Mouse (Mus musculus): Measurements from ENCODE around the gene Vmn1r183. TPM values are rescaled to one million over a fixed set of nuclear protein-coding genes. Genes with fewer than 3 reads are reported as not detected.
"Not testable (repeated sequence)": the region's sequence is repeated elsewhere in the genome, so short reads cannot be mapped to it uniquely, and the experiment has no call there.

The Vmn1r183 gene
- 0.01 TPM in 1 of 2 replicates, not detected in the other for polyA plus RNA-seq (2015; fragmentation: Nextera tagmentation; extraction: Ambion mirVana)

DNA sequence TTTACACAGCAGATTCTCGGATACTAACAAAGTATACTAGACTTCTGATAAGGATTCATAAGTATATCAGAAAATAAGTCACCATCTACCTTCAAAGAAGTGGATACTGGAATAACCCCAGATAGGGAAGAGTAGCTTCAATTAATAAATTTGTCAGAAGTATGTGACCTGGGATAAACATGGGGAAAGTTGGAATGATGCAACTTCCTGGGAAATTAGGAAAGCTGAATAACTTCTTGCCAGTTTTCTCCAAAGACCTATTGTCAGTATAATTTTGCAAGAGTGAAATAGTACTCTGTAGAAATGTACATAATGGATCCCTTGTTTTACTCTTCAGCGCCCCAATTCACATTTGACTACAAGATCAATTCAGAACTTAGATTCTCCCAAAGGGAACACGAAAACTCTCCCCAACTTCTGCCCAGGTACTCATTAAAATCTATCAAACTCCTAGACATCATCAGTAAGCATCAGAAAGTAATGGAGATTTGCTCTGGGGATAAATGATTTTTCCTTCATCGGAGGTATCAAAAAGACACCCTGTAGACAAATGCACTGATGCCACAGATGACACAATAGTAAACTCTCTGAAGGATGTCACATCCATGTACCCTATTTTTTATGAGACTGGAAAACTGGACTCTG, at the start of gene Vmn1r183:
Gene Vmn1r183, plus strand, starts transcription at position 595 of the 645 bp plus-strand sequence.
- no peaks in the 10 kb centered on the region for H3K9me3 ChIP-seq
- H3K9ac ChIP-seq, result no peak within 1 kb of the TSS
- 80% methylated on average over 4 of the region's 4 CpGs for WGBS
- H3K4me3 ChIP-seq, result no peak within 1 kb of the TSS
- H3K4me2 ChIP-seq, result no peak within 1 kb of the TSS
- no peak within 1 kb of the TSS for H3K27ac ChIP-seq
- H3K4me1 ChIP-seq, result no peaks in the 10 kb centered on the region
- no peaks in the 10 kb centered on the region for H3K27me3 ChIP-seq (replicated peaks)
- no peaks in the 10 kb centered on the region for H3K36me3 ChIP-seq (replicated peaks)
- no peak for ATAC-seq (replicated peaks)

- not testable (repeated sequence) for H3K4me2 ChIP-seq; H3K27me3 ChIP-seq (replicated peaks); H3K27ac ChIP-seq; H3K4me3 ChIP-seq; H3K9ac ChIP-seq; H3K36me3 ChIP-seq (replicated peaks); H3K9me3 ChIP-seq; ATAC-seq (replicated peaks); H3K4me1 ChIP-seq
- 38% methylated on average over 1 of the region's 1 CpGs for WGBS
Measured at GRCm38 (mm10) chr7:24074424-24074823, 21.4 kb downstream of the Vmn1r183 start.

DNA sequence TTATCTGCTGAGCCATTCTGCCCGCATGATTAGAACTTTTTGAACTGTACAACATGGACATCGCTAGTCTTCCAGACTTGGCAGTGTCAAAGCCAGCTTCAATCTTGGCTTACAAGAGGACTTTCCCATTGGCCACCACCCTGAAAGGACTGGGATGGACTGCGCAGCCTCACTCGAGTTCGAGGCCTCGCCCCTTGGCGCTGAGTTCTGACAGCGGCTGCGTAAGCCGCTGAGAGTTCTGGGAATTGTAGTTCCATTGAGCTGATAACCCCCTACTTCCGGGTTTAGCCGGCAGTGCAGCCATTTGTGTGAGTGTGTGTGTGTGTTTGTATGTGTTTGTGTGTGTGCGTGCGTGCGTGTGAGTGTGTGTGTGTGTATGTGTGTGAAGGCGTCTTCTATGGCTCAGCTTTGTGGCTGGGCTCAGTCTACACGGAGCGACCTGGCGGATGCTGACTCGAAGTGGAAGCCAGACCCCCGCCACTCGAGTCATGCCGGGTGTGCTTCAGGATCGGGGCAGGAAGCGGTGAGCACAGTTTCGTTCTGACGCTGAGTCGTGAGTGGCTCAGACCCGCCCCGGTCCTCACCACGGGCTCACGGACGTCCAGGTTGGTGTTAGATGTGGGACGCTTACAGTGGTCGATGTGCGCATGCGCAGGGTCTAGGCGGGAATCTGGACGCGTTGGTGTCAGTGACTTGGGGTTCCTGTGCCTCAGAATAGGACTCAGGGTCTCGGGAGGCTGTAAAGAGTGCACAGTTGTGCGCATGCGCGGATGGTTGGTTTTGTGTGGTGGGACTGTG, 28.8 kb downstream of the Vmn1r183 start, which contains the start of gene Zfp180:
Gene Zfp180, plus strand, starts transcription at position 291 of the 798 bp plus-strand sequence.
- Histone ChIP-seq H3K4me2 (peak within 1 kb of the TSS; percentile 70), H3K4me1 (peaks cover 23% of the 10 kb centered on the region), H3K9ac (peak within 1 kb of the TSS; percentile 55), H3K9me3 (no peaks in the 10 kb centered on the region), H3K27me3 (replicated peaks) (no peaks in the 10 kb centered on the region), H3K4me3 (peak within 1 kb of the TSS; percentile 56), H3K27ac (peak within 1 kb of the TSS; percentile 79), H3K36me3 (replicated peaks) (0 out of 2 replicates have a peak, but pooled peaks cover 4% of the 10 kb centered on the region)
- ATAC-seq (replicated peaks), result peak; percentile 97
- WGBS, result 13% methylated on average over 44 of the region's 44 CpGs

- peak; percentile 34 for ATAC-seq (replicated peaks)
- Histone ChIP-seq H3K36me3 (replicated peaks) (peaks cover 11% of the 10 kb centered on the region), H3K4me3 (peak overlapping the region; percentile 56), H3K4me1 (peaks cover 23% of the 10 kb centered on the region), H3K9me3 (no peaks in the 10 kb centered on the region), H3K9ac (peak overlapping the region; percentile 55), H3K4me2 (peak overlapping the region; percentile 70), H3K27ac (peak overlapping the region; percentile 79), H3K27me3 (replicated peaks) (no peaks in the 10 kb centered on the region)
- 60% methylated on average over 15 of the region's 15 CpGs for WGBS
Measured at GRCm38 (mm10) chr7:24082457-24083235, 29.6 kb downstream of the Vmn1r183 start.

DNA sequence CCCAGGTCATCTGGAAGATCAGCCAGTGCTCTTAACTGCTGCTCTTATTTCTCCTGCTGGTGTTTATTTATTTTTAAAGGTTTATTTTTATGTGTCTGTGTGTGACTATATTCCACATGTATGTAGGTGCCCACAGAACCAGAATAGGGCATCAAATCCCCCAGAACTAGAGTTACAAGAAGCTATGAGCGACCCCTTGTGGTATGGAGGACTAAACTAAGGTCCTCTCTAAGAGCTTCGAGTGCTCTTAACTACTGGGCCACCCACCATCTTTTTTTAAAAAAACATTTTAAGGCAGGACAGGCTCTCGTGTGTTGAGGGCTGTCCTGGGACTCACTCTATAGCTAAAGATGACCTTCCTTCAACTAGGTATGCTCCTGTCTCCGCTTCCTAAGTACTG, 33.8 kb downstream of the Vmn1r183 start:
- Histone ChIP-seq H3K9ac (no peak overlapping the region), H3K4me3 (no peak overlapping the region), H3K27me3 (replicated peaks) (no peaks in the 10 kb centered on the region), H3K9me3 (no peaks in the 10 kb centered on the region), H3K4me2 (no peak overlapping the region), H3K27ac (no peak overlapping the region), H3K36me3 (replicated peaks) (peaks cover 15% of the 10 kb centered on the region), H3K4me1 (peaks cover 23% of the 10 kb centered on the region)
- 99% methylated on average over 4 of the region's 4 CpGs for WGBS
- ATAC-seq (replicated peaks), result no peak

- H3K9ac ChIP-seq, result no peak overlapping the region
- WGBS, result 96% methylated on average over 12 of the region's 12 CpGs
- no peaks in the 10 kb centered on the region for H3K27me3 ChIP-seq (replicated peaks)
- no peak for ATAC-seq (replicated peaks)
- no peak overlapping the region for H3K27ac ChIP-seq
- peaks cover 18% of the 10 kb centered on the region for H3K4me1 ChIP-seq
- no peak overlapping the region for H3K4me3 ChIP-seq
- peaks cover 17% of the 10 kb centered on the region for H3K36me3 ChIP-seq (replicated peaks)
- H3K9me3 ChIP-seq, result no peaks in the 10 kb centered on the region
- no peak overlapping the region for H3K4me2 ChIP-seq
Measured at GRCm38 (mm10) chr7:24087485-24088125, 34.6 kb downstream of the Vmn1r183 start.

GRCm38 (mm10) chr7:24104403-24104802, 51.3 kb downstream of the Vmn1r183 start:
- Histone ChIP-seq H3K4me1 (no peaks in the 10 kb centered on the region), H3K27me3 (replicated peaks) (no peaks in the 10 kb centered on the region), H3K4me3 (no peak overlapping the region), H3K4me2 (no peak overlapping the region), H3K9me3 (peaks cover 75% of the 10 kb centered on the region), H3K27ac (no peak overlapping the region), H3K36me3 (replicated peaks) (peaks cover 93% of the 10 kb centered on the region), H3K9ac (no peak overlapping the region)
- ATAC-seq (replicated peaks), result no peak
- 96% methylated on average over 9 of the region's 9 CpGs for WGBS

GRCm38 (mm10) chr7:24105144-24105703, 52.2 kb downstream of the Vmn1r183 start:
- H3K4me2 ChIP-seq, result no peak overlapping the region
- H3K4me3 ChIP-seq, result no peak overlapping the region
- H3K27ac ChIP-seq, result no peak overlapping the region
- 96% methylated on average over 18 of the region's 18 CpGs for WGBS
- no peaks in the 10 kb centered on the region for H3K4me1 ChIP-seq
- H3K36me3 ChIP-seq (replicated peaks), result peaks cover 86% of the 10 kb centered on the region
- H3K9me3 ChIP-seq, result peaks cover 71% of the 10 kb centered on the region
- no peak for ATAC-seq (replicated peaks)
- no peak overlapping the region for H3K9ac ChIP-seq
- no peaks in the 10 kb centered on the region for H3K27me3 ChIP-seq (replicated peaks)

DNA sequence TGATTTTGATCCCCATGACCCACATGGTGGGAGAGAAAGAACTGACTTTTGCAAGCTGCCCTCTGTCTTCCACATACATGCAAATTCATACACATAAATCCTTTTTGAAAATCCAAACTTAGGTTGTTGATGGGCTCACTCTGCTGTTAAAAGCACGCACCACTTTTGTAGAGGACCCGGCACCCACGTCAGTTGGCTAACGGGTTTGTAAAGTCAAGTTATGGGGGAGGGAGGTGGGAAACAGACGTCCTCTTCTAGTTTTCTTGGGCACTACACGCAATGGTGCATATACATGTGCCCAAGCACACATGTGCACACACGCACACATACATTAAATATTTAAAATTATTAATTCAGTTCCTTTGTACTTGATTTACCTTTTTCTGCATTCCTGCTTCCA, 57.8 kb downstream of the Vmn1r183 start:
- ATAC-seq (replicated peaks), result no peak
- Histone ChIP-seq H3K27ac (no peak overlapping the region), H3K4me3 (no peak overlapping the region), H3K4me1 (peaks cover 6% of the 10 kb centered on the region; the same call in 1 of the 2 replicates), H3K36me3 (replicated peaks) (peaks cover 29% of the 10 kb centered on the region), H3K27me3 (replicated peaks) (no peaks in the 10 kb centered on the region), H3K4me2 (no peak overlapping the region), H3K9ac (no peak overlapping the region), H3K9me3 (peaks cover 29% of the 10 kb centered on the region)
- WGBS, result 96% methylated on average over 7 of the region's 7 CpGs

GRCm38 (mm10) chr7:24111772-24112155, 58.7 kb downstream of the Vmn1r183 start:
- no peaks in the 10 kb centered on the region for H3K27me3 ChIP-seq (replicated peaks)
- peak overlapping the region; percentile 73 for H3K4me3 ChIP-seq
- peaks cover 20% of the 10 kb centered on the region for H3K36me3 ChIP-seq (replicated peaks)
- peak overlapping the region; percentile 40; the same call in 1 of the 2 replicates for H3K27ac ChIP-seq
- H3K4me1 ChIP-seq, result peaks cover 6% of the 10 kb centered on the region; the same call in 1 of the 2 replicates
- peak; percentile 83 for ATAC-seq (replicated peaks)
- peak overlapping the region; percentile 15; the same call in 1 of the 2 replicates for H3K9ac ChIP-seq
- WGBS, result 4% methylated on average over 9 of the region's 9 CpGs
- peak overlapping the region; percentile 71 for H3K4me2 ChIP-seq
- H3K9me3 ChIP-seq, result peaks cover 19% of the 10 kb centered on the region

- peaks cover 14% of the 10 kb centered on the region for H3K9me3 ChIP-seq
- H3K27ac ChIP-seq, result peak within 1 kb of the TSS; percentile 68
- H3K4me3 ChIP-seq, result peak within 1 kb of the TSS; percentile 73
- no peaks in the 10 kb centered on the region for H3K27me3 ChIP-seq (replicated peaks)
- peaks cover 6% of the 10 kb centered on the region; the same call in 1 of the 2 replicates for H3K4me1 ChIP-seq
- H3K4me2 ChIP-seq, result peak within 1 kb of the TSS; percentile 71
- WGBS, result 1% methylated on average over 23 of the region's 23 CpGs
- H3K36me3 ChIP-seq (replicated peaks), result peaks cover 15% of the 10 kb centered on the region
- peak within 1 kb of the TSS; percentile 68 for H3K9ac ChIP-seq
- ATAC-seq (replicated peaks), result peak; percentile 97
Measured at GRCm38 (mm10) chr7:24112156-24112856, 59.3 kb downstream of the Vmn1r183 start, which contains the start of gene Zfp112. TSS of gene Zfp112 (plus strand) at chr7:24112314.

Measured in midbrain, embryonic 15.5 days (tissue).